Mouse (Mus musculus): ENCODE measurements around the gene Mansc1. TPM values are rescaled to one million over a fixed set of nuclear protein-coding genes. Genes with fewer than 3 reads are reported as not detected.

Mansc1 gene
- polyA plus RNA-seq, 1 experiment from 2014 or later = 1.6 TPM

- Histone ChIP-seq H3K9me3 (no peaks in the 10 kb centered on the region; the same call in 1 of the 2 replicates), H3K27me3 (no peaks in the 10 kb centered on the region), H3K4me1 (no peaks in the 10 kb centered on the region), H3K4me3 (no peak overlapping the region), H3K4me2 (replicated peaks) (no peak overlapping the region), H3K27ac (no peak overlapping the region), H3K9ac (no peak overlapping the region), H3K36me3 (no peaks in the 10 kb centered on the region)
- ATAC-seq (ENCODE audit: low FRiP score, low read depth) = no peak
- 82% methylated on average over 5 of the region's 5 CpGs for WGBS
Measured at GRCm38 (mm10) chr6:134586241-134586640, 46.0 kb downstream of the Mansc1 start.

DNA sequence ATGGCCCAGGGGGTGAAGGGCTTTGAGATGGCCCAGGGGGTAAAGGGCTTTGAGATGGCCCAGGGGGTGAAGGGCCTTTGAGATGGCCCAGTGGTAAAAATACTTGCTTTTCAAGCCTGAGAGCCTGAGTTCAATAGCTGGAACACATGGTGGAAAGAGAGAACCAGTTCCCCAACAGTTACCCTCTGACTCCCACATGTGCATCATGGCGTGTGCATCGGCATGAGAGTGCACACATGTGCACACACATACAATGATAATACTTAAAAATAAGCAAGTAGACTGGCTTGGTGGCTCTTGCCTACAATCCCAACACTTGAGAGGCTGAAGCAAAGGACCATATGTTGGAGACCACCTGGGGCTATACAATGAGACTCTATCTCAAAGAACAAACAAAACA lies 47.7 kb downstream of the Mansc1 start:
- H3K27me3 ChIP-seq = no peaks in the 10 kb centered on the region
- H3K4me2 ChIP-seq (replicated peaks) = no peak overlapping the region
- no peak for ATAC-seq (ENCODE audit: low FRiP score, low read depth)
- H3K36me3 ChIP-seq = no peaks in the 10 kb centered on the region
- 96% methylated on average over 2 of the region's 2 CpGs for WGBS
- H3K9ac ChIP-seq = no peak overlapping the region
- H3K4me1 ChIP-seq = no peaks in the 10 kb centered on the region
- H3K4me3 ChIP-seq = no peak overlapping the region
- H3K9me3 ChIP-seq = no peaks in the 10 kb centered on the region; the same call in none of the 2 replicates
- H3K27ac ChIP-seq = no peak overlapping the region

DNA sequence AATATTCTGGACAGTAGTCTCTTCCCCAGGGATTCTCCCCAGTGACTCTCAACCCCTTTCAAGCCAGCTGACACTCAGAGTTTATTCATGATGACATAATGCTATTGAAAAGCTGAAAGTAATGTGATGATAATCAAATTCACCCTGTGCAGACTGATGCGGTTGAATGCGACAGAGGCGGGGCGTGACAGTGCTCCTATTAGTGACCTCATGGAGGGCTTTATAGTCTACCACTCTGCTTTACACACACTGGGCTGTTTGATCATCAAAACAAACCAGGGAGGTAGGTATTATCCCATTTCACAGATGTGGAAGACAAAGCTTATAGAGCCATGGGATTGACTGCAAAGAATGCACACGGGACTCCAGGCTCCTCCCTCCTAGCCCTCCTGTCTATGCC lies 50.2 kb downstream of the Mansc1 start:
- no peak overlapping the region for H3K4me2 ChIP-seq (replicated peaks)
- H3K9me3 ChIP-seq = no peaks in the 10 kb centered on the region; the same call in none of the 2 replicates
- no peak for ATAC-seq (ENCODE audit: low FRiP score, low read depth)
- no peaks in the 10 kb centered on the region for H3K27me3 ChIP-seq
- no peak overlapping the region for H3K9ac ChIP-seq
- no peak overlapping the region for H3K4me3 ChIP-seq
- WGBS = 85% methylated on average over 5 of the region's 5 CpGs
- no peak overlapping the region for H3K27ac ChIP-seq
- H3K36me3 ChIP-seq = no peaks in the 10 kb centered on the region
- H3K4me1 ChIP-seq = no peaks in the 10 kb centered on the region

- Histone ChIP-seq H3K4me1 (no peaks in the 10 kb centered on the region), H3K27me3 (0 out of 2 replicates have a peak, but pooled peaks cover 2% of the 10 kb centered on the region), H3K9ac (no peak overlapping the region), H3K36me3 (no peaks in the 10 kb centered on the region), H3K4me3 (no peak overlapping the region), H3K9me3 (no peaks in the 10 kb centered on the region; the same call in 1 of the 2 replicates), H3K27ac (no peak overlapping the region), H3K4me2 (replicated peaks) (no peak overlapping the region)
- 89% methylated on average over 4 of the region's 4 CpGs for WGBS
- no peak for ATAC-seq (ENCODE audit: low FRiP score, low read depth)
Measured at GRCm38 (mm10) chr6:134579506-134579905, 52.8 kb downstream of the Mansc1 start.

GRCm38 (mm10) chr6:134578039-134578438 lies 54.2 kb downstream of the Mansc1 start:
- H3K36me3 ChIP-seq = no peaks in the 10 kb centered on the region
- no peaks in the 10 kb centered on the region for H3K4me1 ChIP-seq
- H3K9ac ChIP-seq = no peak overlapping the region
- H3K4me3 ChIP-seq = no peak overlapping the region
- H3K4me2 ChIP-seq (replicated peaks) = no peak overlapping the region
- H3K9me3 ChIP-seq = no peaks in the 10 kb centered on the region; the same call in 1 of the 2 replicates
- WGBS = 67% methylated on average over 6 of the region's 6 CpGs
- no peak overlapping the region for H3K27ac ChIP-seq
- H3K27me3 ChIP-seq = 0 out of 2 replicates have a peak, but pooled peaks cover 2% of the 10 kb centered on the region
- no peak for ATAC-seq (ENCODE audit: low FRiP score, low read depth)

DNA sequence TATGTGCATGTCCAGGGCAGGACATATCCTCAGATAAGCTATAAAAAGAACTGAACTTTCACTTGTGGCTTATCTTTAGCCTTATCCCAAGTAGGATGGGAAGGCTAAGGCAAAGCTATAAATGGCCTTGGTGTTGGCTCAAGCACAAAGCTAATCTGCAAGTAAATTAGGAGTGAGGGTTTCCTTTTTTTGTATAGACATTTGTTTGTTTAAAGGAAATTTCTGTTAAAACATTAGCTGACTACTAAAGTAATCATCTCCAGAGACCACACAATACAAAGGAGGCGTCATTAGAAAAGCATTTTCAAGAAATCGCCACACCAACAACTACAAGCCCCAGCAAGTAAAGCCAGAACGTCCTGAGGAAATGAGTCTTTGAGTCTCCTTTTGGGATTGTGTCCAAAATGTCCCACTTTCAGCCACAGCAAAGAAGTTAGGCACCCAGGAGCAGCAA lies 57.0 kb downstream of the Mansc1 start:
- ATAC-seq (ENCODE audit: low FRiP score, low read depth) = no peak
- WGBS = 59% methylated on average over 3 of the region's 3 CpGs
- H3K4me2 ChIP-seq (replicated peaks) = no peak overlapping the region
- no peaks in the 10 kb centered on the region; the same call in 1 of the 2 replicates for H3K9me3 ChIP-seq
- no peaks in the 10 kb centered on the region for H3K36me3 ChIP-seq
- no peaks in the 10 kb centered on the region for H3K4me1 ChIP-seq
- H3K9ac ChIP-seq = no peak overlapping the region
- H3K27me3 ChIP-seq = 0 out of 2 replicates have a peak, but pooled peaks cover 2% of the 10 kb centered on the region
- H3K4me3 ChIP-seq = no peak overlapping the region
- no peak overlapping the region for H3K27ac ChIP-seq

DNA sequence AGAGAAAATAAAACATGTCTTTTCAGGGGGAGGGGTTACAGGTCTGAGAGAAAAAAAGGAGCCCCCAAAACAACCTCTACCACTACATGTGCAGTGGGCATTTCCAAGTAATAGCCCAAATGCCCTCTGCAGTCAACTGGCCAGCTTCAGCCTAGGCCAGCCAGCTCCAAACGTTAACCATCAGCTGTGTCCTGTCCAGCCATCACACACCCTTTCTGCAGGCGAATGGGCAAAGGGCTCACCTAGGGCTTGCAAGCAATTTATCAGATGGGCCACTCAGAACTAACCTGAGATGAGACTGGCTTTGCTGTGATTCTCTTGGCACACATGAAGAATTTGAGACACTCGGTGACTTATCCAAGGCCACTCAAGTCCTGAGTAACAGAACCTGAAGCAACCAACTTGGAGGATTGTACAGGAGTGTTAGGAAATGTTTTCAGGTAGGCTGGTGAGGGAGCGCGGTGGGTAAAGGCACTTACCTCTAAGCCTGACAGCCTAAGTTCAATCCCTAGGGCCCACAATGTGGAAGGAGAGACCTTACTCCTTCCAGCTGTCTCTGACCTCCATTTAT lies 64.2 kb downstream of the Mansc1 start:
- no peak for ATAC-seq (ENCODE audit: low FRiP score, low read depth)
- Histone ChIP-seq H3K4me3 (no peak overlapping the region), H3K4me1 (peaks cover 17% of the 10 kb centered on the region), H3K27me3 (no peaks in the 10 kb centered on the region), H3K36me3 (no peaks in the 10 kb centered on the region), H3K27ac (no peak overlapping the region), H3K9ac (no peak overlapping the region), H3K4me2 (replicated peaks) (no peak overlapping the region), H3K9me3 (no peaks in the 10 kb centered on the region)
- 72% methylated on average over 5 of the region's 5 CpGs for WGBS

GRCm38 (mm10) chr6:134566818-134567485 lies 65.3 kb downstream of the Mansc1 start, which contains the start of gene Lrp6:
Gene Lrp6, minus strand, starts transcription at chr6:134566965.
- Histone ChIP-seq H3K4me1 (peaks cover 26% of the 10 kb centered on the region), H3K9me3 (no peaks in the 10 kb centered on the region), H3K36me3 (no peaks in the 10 kb centered on the region; the same call in 1 of the 2 replicates), H3K27me3 (no peaks in the 10 kb centered on the region), H3K9ac (peak within 1 kb of the TSS; percentile 99), H3K27ac (peak within 1 kb of the TSS; percentile 100), H3K4me3 (peak within 1 kb of the TSS; percentile 96), H3K4me2 (replicated peaks) (peak within 1 kb of the TSS; percentile 84)
- ATAC-seq (ENCODE audit: low FRiP score, low read depth) = peak; percentile 93
- under 1% methylated on average over 76 of the region's 99 CpGs for WGBS

GRCm38 (mm10) chr6:134566248-134566817 lies 66.0 kb downstream of the Mansc1 start:
- H3K36me3 ChIP-seq = no peaks in the 10 kb centered on the region; the same call in 1 of the 2 replicates
- peak overlapping the region; percentile 84 for H3K4me2 ChIP-seq (replicated peaks)
- peak overlapping the region; percentile 96 for H3K4me3 ChIP-seq
- peaks cover 27% of the 10 kb centered on the region for H3K4me1 ChIP-seq
- WGBS = 0% methylated on average over 29 of the region's 64 CpGs
- H3K9ac ChIP-seq = peak overlapping the region; percentile 99
- H3K27ac ChIP-seq = peak overlapping the region; percentile 100
- H3K27me3 ChIP-seq = no peaks in the 10 kb centered on the region
- no peaks in the 10 kb centered on the region for H3K9me3 ChIP-seq
- peak; percentile 38 for ATAC-seq (ENCODE audit: low FRiP score, low read depth)

DNA sequence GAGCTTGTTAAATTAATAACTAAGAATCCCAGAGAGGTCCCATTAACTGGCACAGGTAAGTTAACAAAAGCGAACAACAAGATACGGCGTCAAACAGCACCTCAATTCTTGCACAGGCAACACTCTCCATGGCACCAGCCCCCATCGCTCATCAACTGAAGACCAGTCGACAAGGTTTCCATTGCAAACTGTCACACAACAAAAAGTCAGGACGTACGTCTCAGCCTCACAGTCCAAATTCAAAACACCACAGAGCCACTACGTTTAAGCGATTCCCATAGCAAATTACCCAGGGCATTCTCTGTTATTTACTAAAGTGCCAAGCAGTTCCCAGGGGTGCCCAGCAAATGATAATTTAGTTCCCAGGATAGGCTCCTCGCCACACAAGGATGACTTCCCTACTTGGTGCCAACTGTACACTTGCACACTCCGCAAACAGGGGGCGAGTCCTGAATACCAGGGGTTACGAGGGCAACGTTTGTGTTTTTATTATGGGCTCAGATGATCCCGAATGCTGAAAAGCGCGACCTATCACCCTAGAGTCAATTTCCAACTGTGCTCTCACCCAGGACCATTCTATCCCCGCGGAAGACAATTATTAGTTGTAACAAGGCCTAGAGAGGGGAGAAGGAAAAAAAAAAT lies 66.6 kb downstream of the Mansc1 start:
- H3K4me2 ChIP-seq (replicated peaks) = peak overlapping the region; percentile 84
- peak overlapping the region; percentile 100; the same call in 1 of the 2 replicates for H3K27ac ChIP-seq
- H3K36me3 ChIP-seq = no peaks in the 10 kb centered on the region; the same call in 1 of the 2 replicates
- 2% methylated on average over 19 of the region's 19 CpGs for WGBS
- peak overlapping the region; percentile 99 for H3K9ac ChIP-seq
- peak overlapping the region; percentile 96 for H3K4me3 ChIP-seq
- H3K4me1 ChIP-seq = peaks cover 30% of the 10 kb centered on the region
- H3K27me3 ChIP-seq = no peaks in the 10 kb centered on the region
- H3K9me3 ChIP-seq = no peaks in the 10 kb centered on the region
- no peak for ATAC-seq (ENCODE audit: low FRiP score, low read depth)

DNA sequence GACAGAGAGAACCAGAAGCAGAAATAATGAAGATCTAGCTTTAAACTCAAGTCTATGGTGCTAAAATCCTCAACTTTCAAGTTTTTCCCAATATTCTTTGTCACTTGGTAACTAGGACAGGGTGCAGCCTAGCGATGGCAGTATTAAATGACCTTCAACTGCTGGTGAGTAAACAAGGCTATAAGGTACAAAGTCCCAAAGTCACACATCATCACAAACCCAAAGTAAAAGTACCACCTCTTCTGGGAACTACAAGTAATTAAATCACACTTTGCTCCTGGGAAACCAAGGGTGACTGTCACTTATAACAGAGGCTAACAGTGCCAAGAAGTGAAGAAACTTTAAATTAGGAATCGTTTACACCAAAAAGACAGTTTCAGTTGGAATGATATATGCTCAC lies 67.7 kb downstream of the Mansc1 start:
- 34% methylated on average over 2 of the region's 2 CpGs for WGBS
- H3K4me3 ChIP-seq = peak overlapping the region; percentile 96
- ATAC-seq (ENCODE audit: low FRiP score, low read depth) = no peak
- no peaks in the 10 kb centered on the region for H3K27me3 ChIP-seq
- no peaks in the 10 kb centered on the region for H3K9me3 ChIP-seq
- no peak overlapping the region for H3K9ac ChIP-seq
- H3K4me1 ChIP-seq = peaks cover 36% of the 10 kb centered on the region
- H3K27ac ChIP-seq = no peak overlapping the region
- no peaks in the 10 kb centered on the region; the same call in 1 of the 2 replicates for H3K36me3 ChIP-seq
- peak overlapping the region; percentile 84 for H3K4me2 ChIP-seq (replicated peaks)

- H3K36me3 ChIP-seq = no peaks in the 10 kb centered on the region; the same call in 1 of the 2 replicates
- H3K4me3 ChIP-seq = no peak overlapping the region
- no peak overlapping the region for H3K9ac ChIP-seq
- no peaks in the 10 kb centered on the region for H3K9me3 ChIP-seq
- 76% methylated on average over 3 of the region's 3 CpGs for WGBS
- H3K27me3 ChIP-seq = no peaks in the 10 kb centered on the region
- H3K4me1 ChIP-seq = peaks cover 44% of the 10 kb centered on the region
- H3K4me2 ChIP-seq (replicated peaks) = no peak overlapping the region
- no peak overlapping the region for H3K27ac ChIP-seq
- no peak for ATAC-seq (ENCODE audit: low FRiP score, low read depth)
Measured at GRCm38 (mm10) chr6:134559635-134560034, 72.7 kb downstream of the Mansc1 start.

Data from limb, embryonic 13.5 days (tissue).